Mouse (Mus musculus): ENCODE measurements at regions not wholly inside any gene's neighbourhood (a gene's known extent, or its start where the extent isn't known, plus 50 kb on each side); places are given as distances from the start of the nearest gene placed in this dataset.

GRCm38 (mm10) chr13:51332271-51332670 is 76.2 kb upstream of the S1pr3 start:
- TF ChIP-seq CTCF (IDR thresholded peaks at IDR 0.05; ENCODE audit: low read depth): no peak
- ATAC-seq (ENCODE audit: insufficient read depth): no peak
- Histone ChIP-seq H3K27me3 (ENCODE audit: insufficient read depth, low read length) (no peaks in the 10 kb centered on the region), H3K36me3 (ENCODE audit: insufficient read depth) (no peaks in the 10 kb centered on the region), H3K4me1 (ENCODE audit: insufficient read depth) (peaks cover 13% of the 10 kb centered on the region), H3K4me2 (no peak overlapping the region), H3K9ac (no peak overlapping the region), H3K4me3 (ENCODE audit: low read depth, low read length) (no peak overlapping the region), H3K27ac (ENCODE audit: low read depth) (no peak overlapping the region), H3K9me3 (ENCODE audit: low read depth, low read length) (no peaks in the 10 kb centered on the region)
- WGBS: 59% methylated on average over 7 of the region's 7 CpGs
- DNase-seq: no peak

GRCm38 (mm10) chr13:51333481-51333880 is 75.0 kb upstream of the S1pr3 start:
- no peak for TF ChIP-seq CTCF (IDR thresholded peaks at IDR 0.05; ENCODE audit: low read depth)
- no peak overlapping the region for H3K4me3 ChIP-seq (ENCODE audit: low read depth, low read length)
- no peak overlapping the region for H3K4me2 ChIP-seq
- no peaks in the 10 kb centered on the region for H3K36me3 ChIP-seq (ENCODE audit: insufficient read depth)
- no peak overlapping the region for H3K27ac ChIP-seq (ENCODE audit: low read depth)
- no peaks in the 10 kb centered on the region for H3K9me3 ChIP-seq (ENCODE audit: low read depth, low read length)
- 87% methylated on average over 5 of the region's 5 CpGs for WGBS
- DNase-seq (no peak), ATAC-seq (ENCODE audit: insufficient read depth) (no peak)
- peaks cover 5% of the 10 kb centered on the region for H3K4me1 ChIP-seq (ENCODE audit: insufficient read depth)
- no peak overlapping the region for H3K9ac ChIP-seq
- no peaks in the 10 kb centered on the region for H3K27me3 ChIP-seq (ENCODE audit: insufficient read depth, low read length)

GRCm38 (mm10) chr13:51336726-51337125 is 71.7 kb upstream of the S1pr3 start:
- ATAC-seq (ENCODE audit: insufficient read depth) (no peak), DNase-seq (no peak)
- no peaks in the 10 kb centered on the region for H3K4me1 ChIP-seq (ENCODE audit: insufficient read depth)
- H3K4me2 ChIP-seq: no peak overlapping the region
- H3K4me3 ChIP-seq (ENCODE audit: low read depth, low read length): no peak overlapping the region
- no peak overlapping the region for H3K9ac ChIP-seq
- WGBS: 71% methylated on average over 5 of the region's 5 CpGs
- no peaks in the 10 kb centered on the region for H3K27me3 ChIP-seq (ENCODE audit: insufficient read depth, low read length)
- H3K9me3 ChIP-seq (ENCODE audit: low read depth, low read length): no peaks in the 10 kb centered on the region
- H3K27ac ChIP-seq (ENCODE audit: low read depth): no peak overlapping the region
- no peaks in the 10 kb centered on the region for H3K36me3 ChIP-seq (ENCODE audit: insufficient read depth)
- no peak for TF ChIP-seq CTCF (IDR thresholded peaks at IDR 0.05; ENCODE audit: low read depth)

- Histone ChIP-seq H3K9me3 (ENCODE audit: low read depth, low read length) (no peaks in the 10 kb centered on the region), H3K27me3 (ENCODE audit: insufficient read depth, low read length) (no peaks in the 10 kb centered on the region), H3K27ac (ENCODE audit: low read depth) (no peak overlapping the region), H3K9ac (no peak overlapping the region), H3K4me3 (ENCODE audit: low read depth, low read length) (no peak overlapping the region), H3K36me3 (ENCODE audit: insufficient read depth) (no peaks in the 10 kb centered on the region), H3K4me2 (no peak overlapping the region), H3K4me1 (ENCODE audit: insufficient read depth) (no peaks in the 10 kb centered on the region)
- TF ChIP-seq CTCF (IDR thresholded peaks at IDR 0.05; ENCODE audit: low read depth): no peak
- ATAC-seq (ENCODE audit: insufficient read depth) (no peak), DNase-seq (no peak)
- WGBS: 94% methylated on average over 16 of the region's 16 CpGs
Observed at GRCm38 (mm10) chr13:51337931-51338330, 70.5 kb upstream of the S1pr3 start.

- Histone ChIP-seq H3K36me3 (ENCODE audit: insufficient read depth) (no peaks in the 10 kb centered on the region), H3K9me3 (ENCODE audit: low read depth, low read length) (no peaks in the 10 kb centered on the region), H3K4me2 (no peak overlapping the region), H3K27ac (ENCODE audit: low read depth) (peak overlapping the region; percentile 70; the same call in 1 of the 2 replicates), H3K9ac (no peak overlapping the region), H3K27me3 (ENCODE audit: insufficient read depth, low read length) (no peaks in the 10 kb centered on the region), H3K4me3 (ENCODE audit: low read depth, low read length) (no peak overlapping the region), H3K4me1 (ENCODE audit: insufficient read depth) (peaks cover 16% of the 10 kb centered on the region)
- WGBS: 83% methylated on average over 4 of the region's 4 CpGs
- no peak for ATAC-seq (ENCODE audit: insufficient read depth)
- DNase-seq: no peak
- TF ChIP-seq CTCF (IDR thresholded peaks at IDR 0.05; ENCODE audit: low read depth): no peak
Observed at GRCm38 (mm10) chr13:51345321-51345720, 63.1 kb upstream of the S1pr3 start.

GRCm38 (mm10) chr13:51345839-51346550 is 62.4 kb upstream of the S1pr3 start:
- no peaks in the 10 kb centered on the region for H3K9me3 ChIP-seq (ENCODE audit: low read depth, low read length)
- peak; percentile 66 for DNase-seq

GRCm38 (mm10) chr13:51348707-51349106 is 59.7 kb upstream of the S1pr3 start:
- H3K4me3 ChIP-seq (ENCODE audit: low read depth, low read length): no peak overlapping the region
- no peaks in the 10 kb centered on the region for H3K9me3 ChIP-seq (ENCODE audit: low read depth, low read length)
- no peak overlapping the region for H3K9ac ChIP-seq
- no peaks in the 10 kb centered on the region for H3K27me3 ChIP-seq (ENCODE audit: insufficient read depth, low read length)
- no peak for TF ChIP-seq CTCF (IDR thresholded peaks at IDR 0.05; ENCODE audit: low read depth)
- no peak overlapping the region for H3K27ac ChIP-seq (ENCODE audit: low read depth)
- no peaks in the 10 kb centered on the region for H3K36me3 ChIP-seq (ENCODE audit: insufficient read depth)
- H3K4me2 ChIP-seq: no peak overlapping the region
- 48% methylated on average over 4 of the region's 4 CpGs for WGBS
- DNase-seq: no peak
- peaks cover 27% of the 10 kb centered on the region for H3K4me1 ChIP-seq (ENCODE audit: insufficient read depth)
- ATAC-seq (ENCODE audit: insufficient read depth): no peak

More at GRCm38 (mm10) chr13:51345839-51346550, 62.4 kb upstream of the S1pr3 start:
- TF ChIP-seq CTCF (IDR thresholded peaks at IDR 0.05; ENCODE audit: low read depth): no peak
- WGBS: 17% methylated on average over 8 of the region's 8 CpGs
- peak overlapping the region; percentile 70 for H3K27ac ChIP-seq (ENCODE audit: low read depth)
- H3K36me3 ChIP-seq (ENCODE audit: insufficient read depth): no peaks in the 10 kb centered on the region
- H3K27me3 ChIP-seq (ENCODE audit: insufficient read depth, low read length): no peaks in the 10 kb centered on the region
- H3K4me1 ChIP-seq (ENCODE audit: insufficient read depth): peaks cover 23% of the 10 kb centered on the region
- ATAC-seq (ENCODE audit: insufficient read depth): no peak
- H3K4me2 ChIP-seq: no peak overlapping the region
- no peak overlapping the region for H3K9ac ChIP-seq
- H3K4me3 ChIP-seq (ENCODE audit: low read depth, low read length): no peak overlapping the region
